Comparison of ENCODE assay signal across 24 mouse cellular contexts in the genomic region with DNA sequence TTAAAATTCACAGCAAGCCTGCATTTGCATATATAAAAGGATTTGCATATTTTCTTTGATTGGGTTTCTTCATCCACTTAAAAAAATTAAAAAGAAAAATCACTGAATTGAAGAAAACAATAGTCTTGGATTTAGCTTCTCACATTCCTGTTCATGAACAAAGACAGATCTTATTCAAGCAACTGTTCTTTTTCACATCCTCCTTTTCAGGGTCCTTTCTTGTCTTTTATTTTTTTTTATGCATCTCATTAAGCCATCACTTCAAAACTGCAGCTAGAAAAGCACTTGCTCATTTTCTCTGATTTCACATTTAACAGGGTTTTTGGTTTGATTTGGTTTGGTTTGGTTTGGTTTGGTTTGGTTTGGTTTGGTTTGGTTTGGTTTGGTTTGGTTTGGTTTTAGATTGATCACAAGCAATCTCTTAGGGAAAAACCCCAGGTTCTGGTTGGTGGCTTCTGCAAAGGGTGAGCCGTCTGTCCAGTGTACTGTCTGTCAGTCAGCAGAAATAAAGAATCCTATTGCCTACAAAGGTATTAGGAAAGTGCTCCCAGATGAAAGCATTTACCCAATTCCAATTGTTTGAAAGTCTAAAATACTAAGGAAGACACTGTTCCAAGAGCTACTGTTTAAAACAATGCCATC. TPM values are rescaled to one million over a fixed set of nuclear protein-coding genes. Genes with fewer than 3 reads are reported as not detected.
DNase-seq lines count a peak whose midpoint lies in the region; ATAC-seq and TF ChIP-seq lines count a peak whose summit lies in the region.
"Had no signal": no experiment of that assay in that cellular context is flagged by ENCODE, and none has a peak within 500 bp of the region (broad histone marks: within the 10 kb centered on the region; RNA-seq: fewer than 3 reads in every experiment).

No protein-coding gene starts in this region.

- in situ Hi-C loops in CH12.LX (cut with MboI; ENCODE audit: low pct_ligation_motif_present, low pct_unique_long_range_greater_than_20kb, low sequenced_read_pairs), result no loop called here

- no peaks in the 10 kb centered on the region for H3K9me3 ChIP-seq in embryonic facial prominence, embryonic 11.5 days (replicated peaks; ENCODE audit: control insufficient read depth, low read length)
- no peaks in the 10 kb centered on the region for H3K9me3 ChIP-seq in embryonic facial prominence, embryonic 10.5 days
- no peaks in the 10 kb centered on the region for H3K9me3 ChIP-seq in heart, embryonic 16.5 days (replicated peaks; ENCODE audit: control insufficient read depth, low read length)
- no peaks in the 10 kb centered on the region for H3K9me3 ChIP-seq in midbrain, embryonic 11.5 days (ENCODE audit: control insufficient read depth, low read length)
- H3K9me3 ChIP-seq in midbrain, embryonic 16.5 days (replicated peaks; ENCODE audit: control insufficient read depth, low read length, poor library complexity, severe bottlenecking), result no peaks in the 10 kb centered on the region; the same call in 1 of the 2 replicates
- no peaks in the 10 kb centered on the region for H3K9me3 ChIP-seq in CH12.LX (replicated peaks; ENCODE audit: low read length)
- H3K9me3 ChIP-seq: embryonic facial prominence, embryonic 15.5 days; forebrain, embryonic 10.5 days; G1E; heart, embryonic 13.5 days; intestine, embryonic 15.5 days had no signal

- no peak overlapping the region for H3K9ac ChIP-seq in embryonic facial prominence, embryonic 11.5 days (replicated peaks; ENCODE audit: low read length)
- no peak overlapping the region for H3K9ac ChIP-seq in heart, embryonic 16.5 days (ENCODE audit: low read length)
- H3K9ac ChIP-seq in midbrain, embryonic 11.5 days (ENCODE audit: low read length), result no peak overlapping the region
- no peak overlapping the region for H3K9ac ChIP-seq in midbrain, embryonic 16.5 days (ENCODE audit: low read depth, low read length)
- no peak overlapping the region for H3K9ac ChIP-seq in CH12.LX (ENCODE audit: insufficient read depth, low read depth)
- H3K9ac ChIP-seq: embryonic facial prominence, embryonic 15.5 days; heart, embryonic 13.5 days; hindbrain, embryonic 14.5 days; intestine, embryonic 15.5 days had no signal

- no peaks in the 10 kb centered on the region for H3K79me2 ChIP-seq in CH12.LX (replicated peaks; ENCODE audit: control insufficient read depth, extremely low read depth, insufficient read depth, poor library complexity, severe bottlenecking)

- H3K27ac ChIP-seq in embryonic facial prominence, embryonic 11.5 days (replicated peaks; ENCODE audit: low read depth, low read length), result no peak overlapping the region
- H3K27ac ChIP-seq in embryonic facial prominence, embryonic 10.5 days (replicated peaks), result no peak overlapping the region
- H3K27ac ChIP-seq in heart, embryonic 16.5 days (ENCODE audit: low read length), result peak overlapping the region; percentile 35; the same call in 1 of the 2 replicates
- H3K27ac ChIP-seq in midbrain, embryonic 11.5 days (ENCODE audit: low read depth, low read length), result no peak overlapping the region
- no peak overlapping the region for H3K27ac ChIP-seq in midbrain, embryonic 16.5 days (ENCODE audit: low read length)
- no peak overlapping the region for H3K27ac ChIP-seq in CH12.LX (ENCODE audit: insufficient read depth, low read depth)
- H3K27ac ChIP-seq: embryonic facial prominence, embryonic 15.5 days; forebrain, embryonic 10.5 days; heart, embryonic 13.5 days; hindbrain, embryonic 14.5 days; intestine, embryonic 15.5 days had no signal

- WGBS in embryonic facial prominence, embryonic 11.5 days, result 3% methylated on average over 1 of the region's 1 CpGs
- 2% methylated on average over 1 of the region's 1 CpGs for WGBS in embryonic facial prominence, embryonic 10.5 days
- 61% methylated on average over 1 of the region's 1 CpGs for WGBS in heart, embryonic 16.5 days
- 6% methylated on average over 1 of the region's 1 CpGs for WGBS in midbrain, embryonic 11.5 days
- WGBS in midbrain, embryonic 16.5 days, result 9% methylated on average over 1 of the region's 1 CpGs

- H3K36me3 ChIP-seq in embryonic facial prominence, embryonic 11.5 days (replicated peaks; ENCODE audit: control insufficient read depth, insufficient read depth, low read depth, low read length), result no peaks in the 10 kb centered on the region
- H3K36me3 ChIP-seq in embryonic facial prominence, embryonic 10.5 days (replicated peaks), result no peaks in the 10 kb centered on the region
- H3K36me3 ChIP-seq in heart, embryonic 16.5 days (ENCODE audit: control insufficient read depth, insufficient read depth), result peaks cover 16% of the 10 kb centered on the region
- H3K36me3 ChIP-seq in midbrain, embryonic 11.5 days (ENCODE audit: control insufficient read depth, insufficient read depth, low read length), result no peaks in the 10 kb centered on the region
- H3K36me3 ChIP-seq in midbrain, embryonic 16.5 days (ENCODE audit: control insufficient read depth, insufficient read depth, low read length), result no peaks in the 10 kb centered on the region
- H3K36me3 ChIP-seq in CH12.LX (replicated peaks in 1 of 2; ENCODE audit: control insufficient read depth in 1 of 2, insufficient read depth in 1 of 2, low read length in 1 of 2), result no peaks in the 10 kb centered on the region
- H3K36me3 ChIP-seq: embryonic facial prominence, embryonic 15.5 days; forebrain, embryonic 10.5 days; G1E; intestine, embryonic 15.5 days had no signal

- TF ChIP-seq EP300 in CH12.LX (IDR thresholded peaks at IDR 0.05; ENCODE audit: low read length), result peak; percentile 75

- H3K4me1 ChIP-seq in embryonic facial prominence, embryonic 11.5 days (ENCODE audit: control insufficient read depth, insufficient read depth, low read length), result peaks cover 3% of the 10 kb centered on the region; the same call in 1 of the 2 replicates
- H3K4me1 ChIP-seq in embryonic facial prominence, embryonic 10.5 days, result peaks cover 15% of the 10 kb centered on the region
- H3K4me1 ChIP-seq in heart, embryonic 16.5 days (ENCODE audit: control insufficient read depth, insufficient read depth, low read length), result peaks cover 16% of the 10 kb centered on the region; the same call in 1 of the 2 replicates
- peaks cover 4% of the 10 kb centered on the region for H3K4me1 ChIP-seq in midbrain, embryonic 11.5 days (ENCODE audit: control insufficient read depth, insufficient read depth, low read length)
- no peaks in the 10 kb centered on the region; the same call in 1 of the 2 replicates for H3K4me1 ChIP-seq in midbrain, embryonic 16.5 days (ENCODE audit: control insufficient read depth, insufficient read depth, low read length)
- H3K4me1 ChIP-seq in CH12.LX (ENCODE audit: control insufficient read depth in 1 of 2, insufficient read depth in 2 of 2), result peaks cover 0 to 11% of the 10 kb centered on the region in 2 experiments; a peak in 1 of 4 replicates

- no peak overlapping the region for H3K4me3 ChIP-seq in embryonic facial prominence, embryonic 11.5 days (ENCODE audit: low read depth, low read length)
- no peak overlapping the region for H3K4me3 ChIP-seq in embryonic facial prominence, embryonic 10.5 days
- H3K4me3 ChIP-seq in heart, embryonic 16.5 days (ENCODE audit: low read length), result no peak overlapping the region
- H3K4me3 ChIP-seq in midbrain, embryonic 11.5 days (ENCODE audit: low read depth, low read length), result no peak overlapping the region
- no peak overlapping the region for H3K4me3 ChIP-seq in midbrain, embryonic 16.5 days (ENCODE audit: low read depth, low read length)
- no peak overlapping the region for H3K4me3 ChIP-seq in CH12.LX (replicated peaks in 1 of 3; ENCODE audit: low read depth in 2 of 3, low read length in 2 of 3, poor library complexity in 1 of 3)
- H3K4me3 ChIP-seq: embryonic facial prominence, embryonic 15.5 days; erythroblast, embryonic 14.5 days; forebrain, embryonic 10.5 days; heart, embryonic 13.5 days; intestine, embryonic 15.5 days had no signal

- dilution Hi-C loops in CH12.LX (cut with MboI; ENCODE audit: extremely low pct_ligation_motif_present, extremely low pct_unique_long_range_greater_than_20kb, low sequenced_read_pairs), result no loop called here

- no peak overlapping the region for H3K4me2 ChIP-seq in embryonic facial prominence, embryonic 11.5 days (ENCODE audit: low read depth, low read length)
- no peak overlapping the region for H3K4me2 ChIP-seq in heart, embryonic 16.5 days (ENCODE audit: low read depth, low read length)
- no peak overlapping the region for H3K4me2 ChIP-seq in midbrain, embryonic 11.5 days
- no peak overlapping the region for H3K4me2 ChIP-seq in midbrain, embryonic 16.5 days (ENCODE audit: low read length)
- no peak overlapping the region for H3K4me2 ChIP-seq in CH12.LX (ENCODE audit: insufficient read depth, low read depth, poor library complexity, severe bottlenecking)
- H3K4me2 ChIP-seq: embryonic facial prominence, embryonic 15.5 days; heart, embryonic 13.5 days; hindbrain, embryonic 14.5 days; intestine, embryonic 15.5 days had no signal

- intact Hi-C loops in heart, postnatal 14 days (cut with DNase I), result loop anchor here (5.0 to 10.0 kb wide), 3 partner anchors 98 to 325 kb away; no protein-coding TSS in a partner anchor

- TF ChIP-seq POLR2A in CH12.LX (IDR thresholded peaks at IDR 0.05; ENCODE audit: low read depth, low read length), result no peak

- H3K27me3 ChIP-seq in embryonic facial prominence, embryonic 11.5 days (ENCODE audit: control insufficient read depth, insufficient read depth, low read length), result peaks cover 28% of the 10 kb centered on the region
- H3K27me3 ChIP-seq in embryonic facial prominence, embryonic 10.5 days (replicated peaks; ENCODE audit: low read depth, poor library complexity, severe bottlenecking), result peaks cover 78% of the 10 kb centered on the region
- no peaks in the 10 kb centered on the region for H3K27me3 ChIP-seq in heart, embryonic 16.5 days (ENCODE audit: control insufficient read depth, insufficient read depth, low read length)
- peaks cover 37% of the 10 kb centered on the region for H3K27me3 ChIP-seq in midbrain, embryonic 11.5 days (ENCODE audit: control insufficient read depth, insufficient read depth, low read length)
- H3K27me3 ChIP-seq in midbrain, embryonic 16.5 days (ENCODE audit: control insufficient read depth, insufficient read depth, low read depth, low read length), result peaks cover 45% of the 10 kb centered on the region
- no peaks in the 10 kb centered on the region for H3K27me3 ChIP-seq in CH12.LX (replicated peaks)
- H3K27me3 ChIP-seq: heart, embryonic 13.5 days had no signal

- no peak for ATAC-seq in embryonic facial prominence, embryonic 11.5 days (replicated peaks; ENCODE audit: insufficient number of reproducible peaks, low FRiP score, low TSS enrichment, low read depth)
- ATAC-seq in heart, embryonic 16.5 days (replicated peaks; ENCODE audit: extremely low read depth, insufficient read depth, low FRiP score), result no peak
- no peak for ATAC-seq in midbrain, embryonic 11.5 days (ENCODE audit: low FRiP score)
- no peak for ATAC-seq in midbrain, embryonic 16.5 days
- ATAC-seq: forebrain, embryonic 14.5 days; intestine, embryonic 15.5 days had no signal

- DNase-seq in embryonic facial prominence, embryonic 11.5 days (ENCODE audit: low spot score), result peak; percentile 1
- no peak for DNase-seq in embryonic facial prominence, embryonic 10.5 days (ENCODE audit: low spot score)
- DNase-seq in heart, postnatal 14 days, result no peak
- peak; percentile 84 for DNase-seq in midbrain, embryonic 11.5 days (ENCODE audit: low spot score, missing footprints)
- peak; percentile 37 for DNase-seq in CH12.LX (ENCODE audit: extremely low read depth)
- DNase-seq in B cell, adult 2 months, result no peak
- DNase-seq: adrenal gland, adult 8-10 months; adrenal gland, postnatal 36 days; cerebellum, adult 11 months; cerebellum, adult 9-10 months; cerebellum, postnatal 36 days; gastrocnemius, postnatal 10 days; heart, postnatal 36 days; kidney, adult 18-20 months had no signal

- TF ChIP-seq CTCF in CH12.LX (conservative IDR thresholded peaks at IDR 0.05 in 1 of 2, IDR thresholded peaks at IDR 0.05 in 1 of 2; ENCODE audit: low read depth in 2 of 2, low read length in 2 of 2), result no peak

- TF ChIP-seq RAD21 in CH12.LX (IDR thresholded peaks at IDR 0.05; ENCODE audit: low read depth, low read length), result no peak

RNA-seq across cellular contexts. Expression of a gene that starts 10.8 kb away (rescaled TPM):
- 8.3 and 8.7 TPM in 2 replicates for polyA plus RNA-seq in embryonic facial prominence, embryonic 11.5 days (2014; fragmentation: Nextera tagmentation; extraction: Ambion mirVana)
- polyA plus RNA-seq in embryonic facial prominence, embryonic 10.5 days (2016; fragmentation: Nextera tagmentation; extraction: Ambion mirVana), result 3.9 and 5.4 TPM in 2 replicates
- polyA plus RNA-seq in heart, embryonic 16.5 days (2015; fragmentation: Nextera tagmentation; extraction: Ambion mirVana), result 9.0 and 9.3 TPM in 2 replicates
- total RNA-seq in heart, postnatal 14 days (2021), result 10 to 100 TPM; 74.2 to 78.6 TPM
- not detected in 2 replicates for polyA plus RNA-seq in midbrain, embryonic 11.5 days (2014; fragmentation: Nextera tagmentation; extraction: Ambion mirVana)
- not detected in 2 replicates for polyA plus RNA-seq in midbrain, embryonic 16.5 days (2015; fragmentation: Nextera tagmentation; extraction: Ambion mirVana)
- not detected in 2 replicates for total RNA-seq in CH12.LX (2012; rRNA removed)
- not detected in 2 replicates for total RNA-seq in CH12.LX (2014; rRNA removed)
- not detected in 2 replicates for polyA plus RNA-seq in CH12.LX (2012; ENCODE audit: insufficient read length, low read depth)
- total RNA-seq: G1E had no signal
- polyA plus RNA-seq: erythroblast, embryonic 14.5 days; forebrain, embryonic 10.5 days; forebrain, embryonic 14.5 days; G1E; hindbrain, embryonic 14.5 days had no signal

Comparison
In these comparisons a context has a peak if more than half of its experiments do, and no peak if none do; other contexts are left out.
1. DNase-seq: peak in embryonic facial prominence, embryonic 11.5 days (single experiment), midbrain, embryonic 11.5 days (single experiment) and CH12.LX (single experiment); none in embryonic facial prominence, embryonic 10.5 days (single experiment), heart, postnatal 14 days (0 of 2) and B cell, adult 2 months (0 of 2).